Mouse (Mus musculus) liver, embryonic 13.5 days (tissue): Measurements from ENCODE around the gene Tmem229b. TPM values are rescaled to one million over a fixed set of nuclear protein-coding genes. Genes with fewer than 3 reads are reported as not detected.
"Not testable (repeated sequence)": the region's sequence is repeated elsewhere in the genome, so short reads cannot be mapped to it uniquely, and the experiment has no call there.

Source experiments
- ATAC-seq: fragments of 200-750 bp; cut with Nextera tagmentation; 2 replicates; pipeline ENCODE4 v1.8.0; 2017; ENCODE audit warnings: low read depth, mild to moderate bottlenecking, moderate number of reproducible peaks, moderate library complexity
- DNase-seq: peaks from one replicate; pipeline ENCODE4 v3.0.0; 2022
- H3K27ac ChIP-seq: fragments of 300-500 bp; sonication (generic); 2 replicates; pipeline ENCODE4 v1.5.1; 2015; ENCODE audit warnings: moderate library complexity, mild to moderate bottlenecking, inconsistent platforms
- H3K27me3 ChIP-seq: fragments of 300-500 bp; sonication (generic); 2 replicates; pipeline ENCODE4 v1.6.1; 2015; ENCODE audit warnings: mild to moderate bottlenecking, inconsistent platforms
- H3K36me3 ChIP-seq: fragments of 300-500 bp; sonication (generic); 2 replicates; pipeline ENCODE4 v1.6.1; 2015; ENCODE audit warnings: mild to moderate bottlenecking, inconsistent platforms
- H3K4me1 ChIP-seq: fragments of 300-500 bp; sonication (generic); replicated peaks from 2 replicates; pipeline ENCODE4 v1.6.1; 2015; ENCODE audit warnings: inconsistent platforms
- H3K4me2 ChIP-seq: fragments of 300-500 bp; sonication (generic); 2 replicates; pipeline ENCODE4 v1.6.1; 2015; ENCODE audit warnings: inconsistent platforms, mild to moderate bottlenecking, moderate library complexity
- H3K4me3 ChIP-seq: fragments of 300-500 bp; sonication (generic); replicated peaks from 2 replicates; pipeline ENCODE4 v1.5.1; 2015; ENCODE audit warnings: mild to moderate bottlenecking, inconsistent platforms
- H3K9ac ChIP-seq: fragments of 300-500 bp; sonication (generic); 2 replicates; pipeline ENCODE4 v1.6.1; 2015; ENCODE audit warnings: mild to moderate bottlenecking, inconsistent platforms
- H3K9me3 ChIP-seq: fragments of 300-500 bp; sonication (generic); replicated peaks from 2 replicates; pipeline ENCODE4 v1.6.1; 2016; ENCODE audit warnings: inconsistent platforms
- WGBS: fragments of 180-500 bp; shearing (Covaris S2); methylation state at CpG from one replicate; pipeline ENCODE4 v1.1.7; 2015; ENCODE audit not compliant: insufficient replicate concordance; 5-methylcytosine and 5-hydroxymethylcytosine counted together
- polyA plus RNA-seq: library from polyadenylated mRNA; unstranded; fragments of >200 nt; fragmentation: Nextera tagmentation; extraction: Ambion mirVana; gene quantifications from 2 replicates; pipeline ENCODE4 v1.2.1, GENCODE M21; 2015

The Tmem229b gene
- polyA plus RNA-seq, 1 experiment from 2014 or later = 2.5 TPM

DNA sequence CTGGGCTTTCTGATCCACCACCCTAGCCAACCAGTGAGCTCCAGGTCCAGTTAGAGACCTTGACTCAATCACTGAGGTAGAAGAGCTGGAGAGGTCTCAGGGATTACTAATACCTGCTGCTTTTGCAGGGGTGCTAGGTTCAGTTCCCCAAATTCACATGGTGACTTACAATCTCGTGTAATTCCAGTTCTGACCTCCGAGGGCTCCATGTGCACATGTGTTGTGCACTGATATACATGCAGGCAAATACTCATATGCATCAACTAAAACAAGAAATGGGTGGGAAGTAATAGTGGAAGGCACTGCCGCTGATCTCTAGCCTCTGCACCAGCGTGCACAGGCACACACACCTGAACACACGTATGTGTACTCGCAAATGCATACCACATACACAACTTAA is 60.3 kb downstream of the Tmem229b start:
- no peak for DNase-seq
- no peak for ATAC-seq
- WGBS = 54% methylated on average over 6 of the region's 6 CpGs
- H3K9ac ChIP-seq = no peak overlapping the region
- H3K4me2 ChIP-seq = no peak overlapping the region
- H3K9me3 ChIP-seq = no peaks in the 10 kb centered on the region
- H3K4me3 ChIP-seq = no peak overlapping the region
- H3K36me3 ChIP-seq = no peaks in the 10 kb centered on the region
- H3K27me3 ChIP-seq = peaks cover 28% of the 10 kb centered on the region
- no peak overlapping the region for H3K27ac ChIP-seq
- H3K4me1 ChIP-seq = no peaks in the 10 kb centered on the region

DNA sequence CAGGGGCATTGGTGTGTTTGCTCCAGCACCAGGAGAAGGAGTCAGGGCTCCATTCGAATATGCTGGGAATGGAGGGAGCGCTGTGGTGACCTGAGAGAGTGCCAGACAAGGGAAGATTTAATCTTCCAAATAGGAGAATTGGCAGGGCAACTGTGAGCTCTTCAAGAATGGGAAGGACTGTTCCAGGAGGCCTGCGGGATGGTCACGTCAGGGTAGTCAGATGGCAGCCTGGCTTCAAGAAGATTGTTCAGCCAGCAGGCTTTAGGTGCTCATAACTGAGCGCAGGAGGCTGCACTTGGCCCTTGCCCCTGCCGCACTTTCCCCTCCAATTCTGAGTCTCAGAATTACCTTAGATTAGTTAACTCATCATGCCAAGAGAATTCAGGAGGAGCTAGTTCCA is 64.5 kb downstream of the Tmem229b start:
- DNase-seq (no peak), ATAC-seq (no peak)
- H3K36me3 ChIP-seq = no peaks in the 10 kb centered on the region
- H3K4me3 ChIP-seq = no peak overlapping the region
- no peak overlapping the region for H3K9ac ChIP-seq
- H3K4me2 ChIP-seq = no peak overlapping the region
- no peak overlapping the region for H3K27ac ChIP-seq
- no peaks in the 10 kb centered on the region for H3K4me1 ChIP-seq
- peaks cover 36% of the 10 kb centered on the region for H3K27me3 ChIP-seq
- 75% methylated on average over 6 of the region's 6 CpGs for WGBS
- H3K9me3 ChIP-seq = no peaks in the 10 kb centered on the region

DNA sequence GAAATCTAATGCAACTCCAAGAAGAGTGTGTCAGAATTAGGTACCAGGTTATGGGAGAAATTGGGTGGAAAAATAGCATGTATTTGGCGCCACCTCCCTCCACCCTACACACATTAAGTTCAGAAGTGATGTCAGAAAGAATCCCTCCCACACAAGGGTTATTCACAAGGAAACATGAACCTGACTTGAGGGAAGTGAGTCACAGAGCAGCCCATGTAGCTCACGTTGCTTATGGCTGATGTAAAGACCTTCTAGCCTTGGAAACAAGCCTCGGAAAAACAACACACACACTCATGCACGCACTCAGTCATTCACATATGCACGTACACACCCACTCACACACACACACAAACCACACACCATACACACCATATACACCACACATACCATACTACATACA is 67.3 kb downstream of the Tmem229b start:
- no peak for DNase-seq
- Histone ChIP-seq H3K9me3 (no peaks in the 10 kb centered on the region), H3K36me3 (no peaks in the 10 kb centered on the region), H3K27me3 (peaks cover 24% of the 10 kb centered on the region), H3K4me3 (no peak overlapping the region), H3K27ac (no peak overlapping the region), H3K9ac (no peak overlapping the region), H3K4me2 (no peak overlapping the region), H3K4me1 (no peaks in the 10 kb centered on the region)
- 65% methylated on average over 5 of the region's 5 CpGs for WGBS
- ATAC-seq = no peak

DNA sequence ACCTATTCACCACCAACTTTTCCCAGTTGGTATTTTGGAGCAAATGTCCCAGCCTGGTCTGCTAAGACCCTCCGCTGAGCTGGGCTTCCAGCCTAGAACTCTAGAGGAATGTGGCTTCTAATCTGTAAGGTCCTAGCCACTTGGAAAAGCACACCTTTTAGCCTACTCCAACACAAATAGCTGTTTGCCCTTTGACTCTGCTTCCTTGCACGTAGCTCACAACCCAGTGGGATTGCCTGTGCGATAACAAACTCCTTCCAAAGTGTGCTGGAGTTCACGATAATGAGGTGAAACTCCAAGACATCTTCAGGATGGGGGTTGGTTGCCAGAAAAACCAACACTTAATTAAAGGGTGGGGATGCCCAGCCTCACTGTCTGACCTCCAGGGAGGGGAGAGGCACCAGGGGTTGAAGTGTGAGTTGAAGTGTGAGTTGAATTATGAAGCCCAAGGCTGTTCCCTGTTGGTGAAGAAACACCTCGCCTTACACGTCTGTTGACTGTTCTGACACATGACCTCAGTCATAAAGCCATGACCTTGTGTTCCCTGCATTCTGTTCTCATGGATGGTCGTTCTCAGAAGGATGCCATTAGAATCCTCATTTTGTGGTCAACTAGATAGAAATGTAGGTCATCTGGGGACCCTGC is 67.9 kb downstream of the Tmem229b start:
- DNase-seq (no peak), ATAC-seq (no peak)
- H3K9ac ChIP-seq = no peak overlapping the region
- no peak overlapping the region for H3K27ac ChIP-seq
- 63% methylated on average over 7 of the region's 7 CpGs for WGBS
- no peaks in the 10 kb centered on the region for H3K36me3 ChIP-seq
- H3K4me2 ChIP-seq = no peak overlapping the region
- no peaks in the 10 kb centered on the region for H3K9me3 ChIP-seq
- H3K27me3 ChIP-seq = peaks cover 21% of the 10 kb centered on the region
- H3K4me1 ChIP-seq = no peaks in the 10 kb centered on the region
- no peak overlapping the region for H3K4me3 ChIP-seq

DNA sequence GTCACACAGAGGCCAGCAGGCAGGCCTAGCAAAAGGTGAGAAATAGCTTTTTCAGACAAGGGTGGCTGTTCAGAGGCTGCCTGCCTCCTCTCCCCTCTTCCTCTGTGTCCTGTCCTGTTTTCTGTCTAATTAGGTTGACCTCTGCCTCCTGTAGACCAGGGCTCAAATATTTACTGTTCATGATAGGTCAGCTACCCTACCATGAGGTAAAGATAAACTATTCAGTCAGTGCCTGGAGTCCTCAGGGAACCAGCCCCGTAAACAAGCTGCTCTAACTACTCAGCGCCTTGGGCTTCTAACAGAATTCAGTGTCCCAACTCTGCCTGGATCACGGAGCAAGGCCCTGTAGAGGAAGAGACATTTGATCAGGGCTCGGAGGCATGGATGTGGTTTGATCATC is 70.9 kb downstream of the Tmem229b start:
- H3K27ac ChIP-seq = no peak overlapping the region
- no peak overlapping the region for H3K4me3 ChIP-seq
- no peaks in the 10 kb centered on the region for H3K4me1 ChIP-seq
- 66% methylated on average over 4 of the region's 4 CpGs for WGBS
- ATAC-seq (no peak), DNase-seq (no peak)
- no peak overlapping the region for H3K4me2 ChIP-seq
- no peaks in the 10 kb centered on the region for H3K36me3 ChIP-seq
- H3K27me3 ChIP-seq = peaks cover 36% of the 10 kb centered on the region
- H3K9me3 ChIP-seq = no peaks in the 10 kb centered on the region
- H3K9ac ChIP-seq = no peak overlapping the region

DNA sequence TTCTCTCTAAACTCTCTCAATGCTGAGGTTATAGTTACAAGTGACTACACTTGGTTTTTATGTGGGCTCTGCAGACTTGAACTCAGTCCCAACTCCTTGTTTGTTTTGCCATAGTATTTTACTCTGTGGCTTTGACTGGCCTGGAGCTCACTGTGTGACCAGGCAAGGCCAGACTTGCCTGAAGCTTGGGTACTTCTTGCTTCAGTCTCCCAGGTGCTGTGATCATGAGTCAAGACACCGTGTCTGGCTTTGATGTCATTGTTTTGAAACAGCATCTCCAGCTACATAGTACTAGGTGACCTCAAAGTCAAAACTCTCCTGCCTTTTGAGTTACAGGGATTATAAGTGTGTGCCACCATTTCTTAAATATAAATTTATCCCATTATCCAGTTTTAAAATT is 77.5 kb downstream of the Tmem229b start:
- no peaks in the 10 kb centered on the region for H3K9me3 ChIP-seq
- DNase-seq = no peak
- no peaks in the 10 kb centered on the region for H3K36me3 ChIP-seq
- peaks cover 52% of the 10 kb centered on the region for H3K27me3 ChIP-seq
- H3K4me2 ChIP-seq = no peak overlapping the region
- 75% methylated on average over 1 of the region's 1 CpGs for whole genome bisulfite sequencing
- H3K4me3 ChIP-seq = no peak overlapping the region
- H3K9ac ChIP-seq = no peak overlapping the region
- ATAC-seq = no peak
- H3K4me1 ChIP-seq = no peaks in the 10 kb centered on the region
- H3K27ac ChIP-seq = no peak overlapping the region

DNA sequence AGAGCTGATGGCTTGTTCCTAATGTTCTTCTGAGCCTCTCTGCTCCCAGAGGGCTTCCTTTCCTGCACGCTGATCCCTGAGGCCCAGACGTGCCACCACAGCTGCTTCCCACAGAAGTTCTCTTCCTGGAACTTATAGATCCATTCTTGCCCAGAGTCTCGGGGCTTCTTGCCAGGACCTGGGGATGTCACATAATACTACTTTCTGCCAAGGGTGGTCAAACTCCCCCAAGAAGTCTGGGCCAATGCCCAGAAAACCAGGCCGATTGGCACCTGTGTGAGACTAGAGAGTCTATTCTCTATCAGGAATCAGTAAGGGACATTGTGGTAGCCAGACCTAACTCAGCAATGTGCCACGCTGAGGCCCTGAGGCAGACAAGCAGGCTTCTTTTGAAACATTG is 80.1 kb downstream of the Tmem229b start:
- no peaks in the 10 kb centered on the region for H3K36me3 ChIP-seq
- H3K4me2 ChIP-seq = no peak overlapping the region
- H3K9ac ChIP-seq = no peak overlapping the region
- no peak overlapping the region for H3K4me3 ChIP-seq
- H3K9me3 ChIP-seq = no peaks in the 10 kb centered on the region
- no peak overlapping the region for H3K27ac ChIP-seq
- 61% methylated on average over 5 of the region's 5 CpGs for WGBS
- no peak for DNase-seq
- H3K4me1 ChIP-seq = no peaks in the 10 kb centered on the region
- ATAC-seq = no peak
- peaks cover 37% of the 10 kb centered on the region for H3K27me3 ChIP-seq

DNA sequence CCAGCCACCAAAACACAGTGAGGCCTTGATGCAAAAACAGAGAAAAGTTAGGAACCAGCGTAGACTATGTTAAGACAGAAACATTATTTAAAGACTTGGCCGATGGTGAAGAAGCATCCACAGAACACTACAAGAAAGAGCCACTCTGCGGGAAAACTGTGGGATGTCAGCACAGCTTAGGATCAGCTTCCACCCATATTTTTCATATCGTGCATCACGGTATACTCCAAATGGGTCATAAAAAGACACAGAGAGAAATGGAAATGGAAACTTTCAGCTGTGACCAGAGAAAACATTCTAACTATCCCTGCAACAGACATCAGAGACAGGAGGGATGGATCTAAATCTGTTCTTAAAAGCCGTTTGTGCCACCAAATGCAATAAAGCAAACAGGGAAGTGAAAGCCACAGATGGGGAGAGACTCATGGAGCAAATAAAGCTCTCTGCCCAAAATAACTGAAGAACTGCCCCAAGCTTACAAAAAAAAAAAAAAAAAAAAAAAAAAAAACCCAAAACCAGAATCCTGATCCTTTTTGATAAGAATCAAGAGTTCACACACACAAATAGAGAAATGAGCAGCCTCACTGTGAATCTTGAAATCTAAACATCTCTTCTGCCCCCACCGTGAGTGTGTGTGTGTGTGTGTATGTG is 83.8 kb downstream of the Tmem229b start:
- Histone ChIP-seq H3K9me3 (no peaks in the 10 kb centered on the region), H3K9ac (no peak overlapping the region), H3K36me3 (no peaks in the 10 kb centered on the region), H3K4me1 (peaks cover 9% of the 10 kb centered on the region), H3K4me2 (no peak overlapping the region), H3K4me3 (no peak overlapping the region), H3K27ac (no peak overlapping the region; the same call in 1 of the 2 replicates), H3K27me3 (peaks cover 18% of the 10 kb centered on the region)
- WGBS = 71% methylated on average over 7 of the region's 7 CpGs
- no peak for DNase-seq
- ATAC-seq = no peak

DNA sequence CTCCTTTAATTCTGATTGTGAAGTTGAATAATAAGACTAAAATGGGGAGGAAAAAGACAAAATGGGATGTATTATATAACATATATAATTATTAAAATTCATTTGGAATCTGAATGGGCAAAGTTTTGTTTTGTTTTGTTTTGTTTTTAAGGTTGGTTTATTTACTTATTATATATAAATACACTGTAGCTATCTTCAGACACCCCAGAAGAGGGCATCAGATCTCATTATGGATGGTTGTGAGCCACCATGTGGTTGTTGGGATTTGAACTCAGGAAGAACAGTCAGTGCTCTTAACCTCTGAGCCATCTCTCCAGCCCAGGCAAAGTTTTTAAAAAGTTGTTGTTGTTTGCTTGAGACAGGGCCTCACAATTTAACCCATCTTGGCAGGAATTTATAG is 84.5 kb downstream of the Tmem229b start:
- not testable (repeated sequence) for ATAC-seq, H3K36me3 ChIP-seq, H3K9me3 ChIP-seq

DNA sequence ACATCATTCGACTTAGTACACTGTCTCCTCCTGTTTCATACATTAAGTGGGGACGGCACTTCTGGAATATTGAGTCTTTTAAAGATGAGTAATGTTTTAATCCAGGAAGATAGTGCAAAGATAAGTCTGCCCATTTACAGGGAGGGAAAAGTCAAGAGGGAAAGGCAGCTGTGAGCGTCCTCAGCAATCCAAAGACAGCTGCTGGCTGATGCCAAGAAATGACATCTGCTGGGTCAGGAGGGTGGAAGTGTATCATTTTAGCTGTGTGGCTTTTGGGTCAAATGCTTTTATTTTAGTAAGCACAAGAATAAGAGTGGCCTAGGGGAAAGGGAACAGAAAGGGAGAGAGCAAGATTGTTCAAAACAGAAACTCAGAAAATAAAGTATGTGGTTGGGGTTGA is 85.4 kb downstream of the Tmem229b start:
- Histone ChIP-seq H3K27ac (no peak overlapping the region), H3K4me3 (no peak overlapping the region), H3K4me2 (no peak overlapping the region), H3K36me3 (peaks cover under 1% of the 10 kb centered on the region; the same call in 1 of the 2 replicates), H3K4me1 (peaks cover 15% of the 10 kb centered on the region), H3K9me3 (no peaks in the 10 kb centered on the region), H3K27me3 (peaks cover 5% of the 10 kb centered on the region), H3K9ac (no peak overlapping the region)
- 70% methylated on average over 3 of the region's 3 CpGs for WGBS
- ATAC-seq (no peak), DNase-seq (no peak)

More for the DNA sequence above, 84.5 kb downstream of the Tmem229b start:
- Histone ChIP-seq H3K4me1 (peaks cover 15% of the 10 kb centered on the region), H3K27me3 (peaks cover 12% of the 10 kb centered on the region)
- not testable (repeated sequence) for DNase-seq, H3K4me3 ChIP-seq, H3K27ac ChIP-seq, H3K9ac ChIP-seq, H3K4me2 ChIP-seq

DNA sequence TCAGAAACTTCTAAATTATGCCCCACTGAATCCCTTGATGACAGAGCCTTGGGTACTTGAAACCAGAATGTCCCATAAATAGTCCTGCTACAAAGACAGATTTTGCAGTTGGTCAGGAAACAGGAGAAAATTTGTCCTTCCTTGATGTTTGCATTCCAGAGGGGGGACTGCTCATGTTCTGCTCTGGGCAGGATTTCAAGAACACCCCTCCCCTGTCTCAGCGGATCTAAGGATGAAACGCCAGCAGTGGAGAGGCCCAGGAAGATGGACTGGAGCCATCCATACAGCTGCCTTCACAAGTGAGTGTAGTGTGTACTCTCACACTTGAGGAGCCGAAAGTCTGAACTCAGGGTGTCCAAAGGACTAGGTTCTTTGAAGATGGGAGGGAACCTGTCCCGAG is 86.0 kb downstream of the Tmem229b start:
- no peak overlapping the region for H3K4me2 ChIP-seq
- no peaks in the 10 kb centered on the region for H3K27me3 ChIP-seq
- 65% methylated on average over 4 of the region's 4 CpGs for WGBS
- no peak for DNase-seq
- no peak overlapping the region for H3K27ac ChIP-seq
- ATAC-seq = no peak
- H3K9me3 ChIP-seq = no peaks in the 10 kb centered on the region
- H3K4me3 ChIP-seq = no peak overlapping the region
- H3K9ac ChIP-seq = no peak overlapping the region
- H3K4me1 ChIP-seq = peaks cover 19% of the 10 kb centered on the region
- peaks cover 6% of the 10 kb centered on the region; the same call in 1 of the 2 replicates for H3K36me3 ChIP-seq
